ENCODE assay signal across 11 mouse cellular contexts in genomic region chr11:68585890-68586289, GRCm38 (mm10). TPM values are rescaled to one million over a fixed set of nuclear protein-coding genes. Genes with fewer than 3 reads are reported as not detected.
DNase-seq lines count a peak whose midpoint lies in the region; TF ChIP-seq lines count a peak whose summit lies in the region.
"Had no signal": no experiment of that assay in that cellular context is flagged by ENCODE, and none has a peak within 500 bp of the region (broad histone marks: within the 10 kb centered on the region; RNA-seq: fewer than 3 reads in every experiment).

No protein-coding gene starts in this region.

- H3K79me2 ChIP-seq in C2C12 (ENCODE audit: control insufficient read depth, insufficient read depth): no peaks in the 10 kb centered on the region

- peaks cover 8% of the 10 kb centered on the region for H3K27me3 ChIP-seq in C2C12 (ENCODE audit: control insufficient read depth, insufficient read depth, insufficient read length)
- H3K27me3 ChIP-seq: embryonic facial prominence, embryonic 13.5 days had no signal

- no peak overlapping the region for H3ac ChIP-seq in C2C12 (ENCODE audit: control insufficient read depth, insufficient read length, low read depth)

- no peak overlapping the region for H3K4me3 ChIP-seq in C2C12 (ENCODE audit: insufficient read depth, poor library complexity, severe bottlenecking)
- H3K4me3 ChIP-seq: embryonic facial prominence, embryonic 13.5 days had no signal

- H3K79me3 ChIP-seq in C2C12 (ENCODE audit: low read depth): no peaks in the 10 kb centered on the region

- peak; percentile 45 for TF ChIP-seq CTCF in C2C12 (IDR thresholded peaks at IDR 0.05; ENCODE audit: control insufficient read depth, insufficient read depth, insufficient read length)

- H3K36me3 ChIP-seq in C2C12 (ENCODE audit: control insufficient read depth, insufficient read depth): no peaks in the 10 kb centered on the region
- H3K36me3 ChIP-seq: embryonic facial prominence, embryonic 13.5 days had no signal

- intact Hi-C loops in left cerebral cortex, postnatal 36 days (cut with DNase I): loop anchor here (5.0 kb wide), 1 partner anchor 106 kb away; the partner anchor contains the start of gene Myh10

- DNase-seq in kidney, adult 9 months: peak; percentile 27
- no peak for DNase-seq in kidney, adult 18-20 months
- DNase-seq in ZHBTc4 (ENCODE audit: low read depth, low spot score): peak; percentile 18
- peak; percentile 8 to 60 for DNase-seq in kidney, postnatal 36 days
- no peak for DNase-seq in left cerebral cortex, postnatal 36 days (ENCODE audit: low spot score in 2 of 2)
- no peak for DNase-seq in ovary, postnatal 10 days (ENCODE audit: low spot score)
- no peak for DNase-seq in ovary, postnatal 14 days (ENCODE audit: low spot score)

TF ChIP-seq in C2C12, 6 proteins besides CTCF, POLR2A, EP300 and RAD21:
- TF ChIP-seq FOSL1 (IDR thresholded peaks at IDR 0.05; ENCODE audit: insufficient read depth, low read length, poor library complexity, severe bottlenecking): no peak
TF ChIP-seq in C2C12: peak in this region for 0.

RNA-seq across cellular contexts. Expression of gene Ccdc42, which starts 0.9 kb away (rescaled TPM):
- not detected for polyA plus RNA-seq in C2C12 (2012; fragmentation: generic; extraction: Trizol)
- total RNA-seq in left cerebral cortex, postnatal 36 days (2021): 1 to 10 TPM in 1 of 2 experiments, under 1 TPM in 1; 0.82 to 1.3 TPM
- total RNA-seq: granulocyte monocyte progenitor cell, adult 5-6 weeks; monocyte, adult 5-6 weeks had no signal
- polyA plus RNA-seq: embryonic facial prominence, embryonic 13.5 days had no signal

RNA-seq across cellular contexts. Expression of gene Mfsd6l, which starts 29.9 kb away (rescaled TPM):
- not detected for polyA plus RNA-seq in C2C12 (2012; fragmentation: generic; extraction: Trizol)
- total RNA-seq in left cerebral cortex, postnatal 36 days (2021): under 1 TPM in 1 of 2 experiments, not detected in 1; 0.18 TPM
- total RNA-seq: granulocyte monocyte progenitor cell, adult 5-6 weeks had no signal

Comparison
In these comparisons a context has a peak if more than half of its experiments do, and no peak if none do; other contexts are left out.
1. DNase-seq: peak in kidney, adult 9 months (single experiment), ZHBTc4 (single experiment) and kidney, postnatal 36 days (2 of 2); none in kidney, adult 18-20 months (single experiment), left cerebral cortex, postnatal 36 days (0 of 2), ovary, postnatal 10 days (single experiment) and ovary, postnatal 14 days (single experiment).